Mouse (Mus musculus) embryonic fibroblast, embryonic 13.5 days (primary cell): ENCODE data around the gene Tle4.

ENCODE experiments used
- CTCF ChIP-seq: IDR thresholded peaks from 2 replicates; pipeline ENCODE4 v1.5.1; 2011; ENCODE audit warnings: mild to moderate bottlenecking, control low read depth, low read length, moderate library complexity, borderline replicate concordance; ENCODE audit not compliant: insufficient read depth
- POLR2A ChIP-seq: IDR thresholded peaks from 2 replicates; pipeline ENCODE4 v1.6.1; 2011; ENCODE audit warnings: low read depth, mild to moderate bottlenecking, control low read depth, low read length, moderate library complexity

- TF ChIP-seq CTCF (no peak), POLR2A (no peak)
Observed at GRCm38 (mm10) chr19:14463281-14464079, 134.4 kb downstream of the Tle4 start.
